Mouse (Mus musculus) CH12.LX (cell line): ENCODE data around the gene Lcn12. TPM values are rescaled to one million over a fixed set of nuclear protein-coding genes. Genes with fewer than 3 reads are reported as not detected.
A peak's percentile ranks its signal among the peaks of the same experiment; 100 is the strongest.

Experiments
- DNase-seq: peaks from one replicate; pipeline ENCODE4 v3.0.0-alpha.2; 2013; ENCODE audit errors: extremely low read depth
- H3K27ac ChIP-seq: 2 replicates; pipeline ENCODE4 v1.5.1; 2012; ENCODE audit warnings: low read depth, mild to moderate bottlenecking, control low read depth, moderate library complexity; ENCODE audit not compliant: insufficient read depth
- H3K27me3 ChIP-seq: replicated peaks from 2 replicates; pipeline ENCODE3; 2012; ENCODE audit warnings: inconsistent platforms
- H3K36me3 ChIP-seq, 2 experiments: replicated peaks in 1 of 2; 2 replicates each; pipeline versions ENCODE3 to v1.6.1; 2012; ENCODE audit warnings: inconsistent platforms in 1 of 2, low read length in 1 of 2, mild to moderate bottlenecking in 1 of 2, mixed read lengths in 1 of 2, moderate library complexity in 1 of 2; ENCODE audit not compliant: control insufficient read depth in 1 of 2, insufficient read depth in 1 of 2
- H3K4me1 ChIP-seq, 2 experiments: 2 replicates each; pipeline ENCODE4 v1.6.1; 2012; ENCODE audit warnings: inconsistent platforms in 1 of 2, moderate library complexity in 1 of 2; ENCODE audit not compliant: insufficient read depth in 2 of 2, control insufficient read depth in 1 of 2
- H3K4me2 ChIP-seq: 2 replicates; pipeline ENCODE4 v1.6.1; 2012; ENCODE audit warnings: low read depth, mild to moderate bottlenecking, control low read depth; ENCODE audit not compliant: poor library complexity, insufficient read depth, severe bottlenecking
- H3K4me3 ChIP-seq, 3 experiments: fragments of 150-350 bp in 1 of 3; sonication (generic) in 1 of 3; replicated peaks in 1 of 3; 2 replicates each; pipeline versions ENCODE3 to v1.5.1; 2011 to 2012; ENCODE audit warnings: low read depth in 2 of 3, low read length in 2 of 3, mild to moderate bottlenecking in 2 of 3, moderate library complexity in 2 of 3, control low read depth in 1 of 3, improper control_type of control experiment in 1 of 3, inconsistent platforms in 1 of 3, mixed read lengths in 1 of 3; ENCODE audit not compliant: poor library complexity in 1 of 3
- H3K79me2 ChIP-seq: replicated peaks from 2 replicates; pipeline ENCODE4 v1.6.1; 2012; ENCODE audit warnings: mild to moderate bottlenecking, moderate library complexity; ENCODE audit not compliant: control insufficient read depth, poor library complexity, insufficient read depth, severe bottlenecking; ENCODE audit errors: extremely low read depth
- H3K9ac ChIP-seq: 2 replicates; pipeline ENCODE4 v1.6.1; 2012; ENCODE audit warnings: low read depth, mild to moderate bottlenecking, control low read depth, moderate library complexity; ENCODE audit not compliant: insufficient read depth
- H3K9me3 ChIP-seq: replicated peaks from 2 replicates; pipeline ENCODE3; 2012; ENCODE audit warnings: low read length, inconsistent platforms, mixed read lengths
- BHLHE40 ChIP-seq: IDR thresholded peaks from 2 replicates; pipeline ENCODE4 v1.6.1; 2011; ENCODE audit warnings: mild to moderate bottlenecking, low read depth, low read length, improper control_type of control experiment
- CHD1 ChIP-seq: IDR thresholded peaks from 2 replicates; pipeline ENCODE4 v1.6.1; 2012; ENCODE audit warnings: low read depth, low read length, improper control_type of control experiment, inconsistent platforms
- CHD2 ChIP-seq: IDR thresholded peaks from 2 replicates; pipeline ENCODE4 v1.6.1; 2011; ENCODE audit warnings: low read length, improper control_type of control experiment
- CTCF ChIP-seq, 2 experiments: IDR thresholded peaks in 1 of 2; conservative IDR thresholded peaks in 1 of 2; 2 replicates each; pipeline ENCODE4 v1.5.1; 2011 to 2012; ENCODE audit warnings: low read depth in 2 of 2, low read length in 2 of 2, improper control_type of control experiment in 1 of 2, inconsistent platforms in 1 of 2, mild to moderate bottlenecking in 1 of 2, moderate library complexity in 1 of 2
- E2F4 ChIP-seq: IDR thresholded peaks from 2 replicates; pipeline ENCODE4 v1.6.1; 2011; ENCODE audit warnings: low read depth, low read length, improper control_type of control experiment; ENCODE audit not compliant: insufficient replicate concordance
- ELF1 ChIP-seq: IDR thresholded peaks from 2 replicates; pipeline ENCODE4 v1.6.1; 2014; ENCODE audit warnings: low read depth, mild to moderate bottlenecking, inconsistent platforms, low read length, improper control_type of control experiment
- EP300 ChIP-seq: IDR thresholded peaks from 2 replicates; pipeline ENCODE4 v1.6.1; 2011; ENCODE audit warnings: low read length, improper control_type of control experiment
- ETS1 ChIP-seq: conservative IDR thresholded peaks from 2 replicates; pipeline ENCODE4 v1.6.1; 2012; ENCODE audit warnings: low read depth, mild to moderate bottlenecking, inconsistent platforms, low read length, improper control_type of control experiment, moderate library complexity
- GABPA ChIP-seq: IDR thresholded peaks from 2 replicates; pipeline ENCODE4 v1.6.1; 2012; ENCODE audit warnings: low read depth, low read length, improper control_type of control experiment, inconsistent platforms; ENCODE audit not compliant: insufficient replicate concordance
- HCFC1 ChIP-seq: IDR thresholded peaks from 2 replicates; pipeline ENCODE4 v1.6.1; 2012; ENCODE audit warnings: low read depth, mild to moderate bottlenecking, inconsistent platforms, low read length, improper control_type of control experiment
- IRF4 ChIP-seq: IDR thresholded peaks from 2 replicates; pipeline ENCODE4 v1.6.1; 2014; ENCODE audit warnings: low read depth, mild to moderate bottlenecking, inconsistent platforms, low read length, improper control_type of control experiment
- JUN ChIP-seq: IDR thresholded peaks from 2 replicates; pipeline ENCODE4 v1.6.1; 2011; ENCODE audit warnings: low read depth, mild to moderate bottlenecking, low read length, improper control_type of control experiment, moderate library complexity; ENCODE audit not compliant: insufficient read depth
- JUND ChIP-seq: conservative IDR thresholded peaks from 2 replicates; pipeline ENCODE4 v1.6.1; 2011; ENCODE audit warnings: low read depth, low read length, improper control_type of control experiment
- KAT2A ChIP-seq: IDR thresholded peaks from 2 replicates; pipeline ENCODE4 v1.6.1; 2012; ENCODE audit warnings: low read length, improper control_type of control experiment, inconsistent platforms; ENCODE audit not compliant: insufficient replicate concordance
- MAFK ChIP-seq: IDR thresholded peaks from 2 replicates; pipeline ENCODE4 v1.6.1; 2011; ENCODE audit warnings: low read length, improper control_type of control experiment; ENCODE audit not compliant: insufficient replicate concordance
- MAX ChIP-seq: IDR thresholded peaks from 2 replicates; pipeline ENCODE4 v1.6.1; 2011; ENCODE audit warnings: low read length, improper control_type of control experiment
- MAZ ChIP-seq: IDR thresholded peaks from 2 replicates; pipeline ENCODE4 v1.6.1; 2012; ENCODE audit warnings: low read depth, mild to moderate bottlenecking, inconsistent platforms, low read length, improper control_type of control experiment, moderate library complexity
- MEF2A ChIP-seq: IDR thresholded peaks from 2 replicates; pipeline ENCODE4 v1.6.1; 2014; ENCODE audit warnings: low read depth, mild to moderate bottlenecking, inconsistent platforms, low read length, improper control_type of control experiment, borderline replicate concordance
- MXI1 ChIP-seq: IDR thresholded peaks from 2 replicates; pipeline ENCODE4 v1.6.1; 2011; ENCODE audit warnings: mild to moderate bottlenecking, low read depth, low read length, improper control_type of control experiment
- MYC ChIP-seq: IDR thresholded peaks from 2 replicates; pipeline ENCODE4 v1.6.1; 2011; ENCODE audit warnings: low read depth, mild to moderate bottlenecking, improper control_type of control experiment, low read length
- NELFE ChIP-seq: IDR thresholded peaks from 2 replicates; pipeline ENCODE4 v1.6.1; 2011; ENCODE audit warnings: low read depth, low read length, improper control_type of control experiment
- NRF1 ChIP-seq: IDR thresholded peaks from 2 replicates; pipeline ENCODE4 v1.6.1; 2014; ENCODE audit warnings: low read depth, mild to moderate bottlenecking, inconsistent platforms, low read length, improper control_type of control experiment, moderate library complexity
- PAX5 ChIP-seq: IDR thresholded peaks from 2 replicates; pipeline ENCODE4 v1.6.1; 2012; ENCODE audit warnings: low read length, inconsistent platforms, mixed read lengths
- POLR2A ChIP-seq: IDR thresholded peaks from 2 replicates; pipeline ENCODE4 v1.6.1; 2011; ENCODE audit warnings: low read depth, mild to moderate bottlenecking, improper control_type of control experiment, low read length
- POLR2AphosphoS2 ChIP-seq: IDR thresholded peaks from 2 replicates; pipeline ENCODE4 v1.6.1; 2011; ENCODE audit warnings: low read depth, low read length, improper control_type of control experiment
- RAD21 ChIP-seq: IDR thresholded peaks from 2 replicates; pipeline ENCODE4 v1.6.1; 2011; ENCODE audit warnings: low read depth, mild to moderate bottlenecking, low read length, improper control_type of control experiment, moderate library complexity
- RCOR1 ChIP-seq: conservative IDR thresholded peaks from 2 replicates; pipeline ENCODE4 v1.6.1; 2012; ENCODE audit warnings: low read depth, mild to moderate bottlenecking, inconsistent platforms, low read length, improper control_type of control experiment
- SIN3A ChIP-seq: IDR thresholded peaks from 2 replicates; pipeline ENCODE4 v1.6.1; 2012; ENCODE audit warnings: low read length, improper control_type of control experiment, inconsistent platforms
- SMC3 ChIP-seq: IDR thresholded peaks from 2 replicates; pipeline ENCODE4 v1.6.1; 2011; ENCODE audit warnings: low read depth, low read length, improper control_type of control experiment
- TBP ChIP-seq: conservative IDR thresholded peaks from 2 replicates; pipeline ENCODE4 v1.6.1; 2011; ENCODE audit warnings: low read depth, low read length, improper control_type of control experiment
- TCF12 ChIP-seq: IDR thresholded peaks from 2 replicates; pipeline ENCODE4 v1.6.1; 2014; ENCODE audit warnings: low read depth, mild to moderate bottlenecking, inconsistent platforms, low read length, improper control_type of control experiment
- UBTF ChIP-seq: IDR thresholded peaks from 2 replicates; pipeline ENCODE4 v1.6.1; 2012; ENCODE audit warnings: low read depth, mild to moderate bottlenecking, inconsistent platforms, low read length, improper control_type of control experiment, moderate library complexity
- USF1 ChIP-seq: IDR thresholded peaks from 2 replicates; pipeline ENCODE4 v1.6.1; 2014; ENCODE audit warnings: low read depth, mild to moderate bottlenecking, inconsistent platforms, low read length, improper control_type of control experiment
- USF2 ChIP-seq: conservative IDR thresholded peaks from 2 replicates; pipeline ENCODE4 v1.6.1; 2011; ENCODE audit warnings: low read depth, low read length, improper control_type of control experiment
- ZC3H11A ChIP-seq: IDR thresholded peaks from 2 replicates; pipeline ENCODE4 v1.6.1; 2012; ENCODE audit warnings: low read depth, mild to moderate bottlenecking, inconsistent platforms, low read length, improper control_type of control experiment
- ZKSCAN1 ChIP-seq: IDR thresholded peaks from 2 replicates; pipeline ENCODE4 v1.6.1; 2012; ENCODE audit warnings: low read depth, inconsistent platforms, low read length, improper control_type of control experiment, borderline replicate concordance
- ZMIZ1 ChIP-seq: IDR thresholded peaks from 2 replicates; pipeline ENCODE4 v1.6.1; 2012; ENCODE audit warnings: low read depth, mild to moderate bottlenecking, inconsistent platforms, low read length, improper control_type of control experiment
- ZNF384 ChIP-seq: IDR thresholded peaks from 2 replicates; pipeline ENCODE4 v1.6.1; 2012; ENCODE audit warnings: low read depth, low read length, improper control_type of control experiment, inconsistent platforms
- dilution Hi-C: fragments of 300-500 bp; cut with MboI; formaldehyde crosslinking; loops from 2 replicates; pipeline ENCODE4 v1.14.3; 2020; ENCODE audit warnings: low sequenced_read_pairs; ENCODE audit not compliant: extremely low pct_unique_long_range_greater_than_20kb, extremely low pct_ligation_motif_present
- in situ Hi-C: fragments of 300-500 bp; cut with MboI; formaldehyde crosslinking; loops from 3 replicates; pipeline ENCODE4 v1.14.3; 2019; ENCODE audit warnings: low sequenced_read_pairs, low pct_ligation_motif_present, low pct_unique_long_range_greater_than_20kb, mixed read lengths
- polyA plus RNA-seq: library from polyadenylated mRNA; unstranded; fragments of >175 nt; gene quantifications from 2 replicates; pipeline ENCODE4 v1.2.1, GENCODE M21; 2012; ENCODE audit warnings: low read depth; ENCODE audit not compliant: insufficient read length
- total RNA-seq, 2 experiments: library from RNA; depleted of rRNA; stranded (reverse); fragments of 300-350 nt in 1 of 2; fragments of >200 nt in 1 of 2; gene quantifications; 2 replicates each; pipeline ENCODE4 v1.2.3; 2012 to 2014

The Lcn12 gene
- total and polyA plus RNA-seq, 3 experiments, result not detected

DNA sequence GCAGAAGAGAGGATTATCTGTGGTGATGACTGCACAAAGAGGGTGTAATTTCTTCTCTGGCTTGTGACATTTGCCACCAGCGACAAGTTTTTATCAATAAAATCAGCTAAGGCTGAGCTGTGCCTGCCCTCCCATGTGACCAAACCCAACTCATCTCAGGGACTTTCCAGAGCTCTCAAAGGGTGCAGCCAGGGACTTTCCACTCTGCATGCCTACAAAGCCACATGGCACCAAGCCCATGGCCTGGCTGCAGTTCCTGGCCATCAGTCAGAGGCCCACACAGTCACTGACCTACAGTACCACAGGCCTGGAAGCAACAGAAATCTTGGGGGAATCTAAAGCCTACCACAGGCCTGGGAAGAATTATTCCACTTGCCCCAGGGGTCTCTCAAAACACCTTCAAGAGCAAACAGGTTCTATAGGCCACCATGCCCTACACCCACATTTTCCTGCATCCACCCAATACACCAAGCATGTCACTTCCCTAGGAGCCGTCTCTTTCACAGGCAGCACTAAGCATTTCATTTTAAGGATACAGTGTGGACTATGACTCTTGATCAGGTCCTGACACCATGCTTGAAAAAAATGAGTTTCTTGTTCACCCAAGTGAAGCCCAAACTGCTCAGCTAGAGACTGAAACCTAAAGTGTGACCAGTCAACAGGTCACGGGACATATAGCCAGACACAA, 40.6 kb upstream of the Lcn12 start:
- H3K4me1 ChIP-seq, result peaks cover 20 to 65% of the 10 kb centered on the region in 2 experiments
- dilution Hi-C loops, result no loop called here
- H3K36me3 ChIP-seq, result peaks cover 57 to 79% of the 10 kb centered on the region in 2 experiments
- peaks cover 31% of the 10 kb centered on the region for H3K79me2 ChIP-seq
- H3K27me3 ChIP-seq, result no peaks in the 10 kb centered on the region
- H3K4me2 ChIP-seq, result peak overlapping the region; percentile 46
- H3K9me3 ChIP-seq, result no peaks in the 10 kb centered on the region
- in situ Hi-C loops, result no loop called here
- peak overlapping the region; percentile 61 for H3K9ac ChIP-seq
- DNase-seq, result peak; percentile 90
- no peak overlapping the region for H3K4me3 ChIP-seq
- peak overlapping the region; percentile 95 for H3K27ac ChIP-seq
- TF ChIP-seq UBTF (no peak), BHLHE40 (peak; percentile 99), MXI1 (peak; percentile 79; the same call in 1 of the 2 replicates), CHD2 (no peak), RAD21 (no peak), ZC3H11A (no peak), POLR2A (peak; percentile 69), TCF12 (no peak), POLR2AphosphoS2 (no peak), HCFC1 (peak; percentile 49), SIN3A (peak; percentile 31; the same call in 1 of the 2 replicates), MAFK (no peak), ZNF384 (no peak), MEF2A (peak; percentile 78; the same call in 1 of the 2 replicates), USF1 (peak; percentile 89), KAT2A (no peak), ELF1 (0 out of 2 replicates have a peak, but pooled peaks have one; percentile 5), IRF4 (no peak; the same call in 1 of the 2 replicates), JUN (0 out of 2 replicates have a peak, but pooled peaks have one; percentile 9), NELFE (no peak), ZMIZ1 (no peak), USF2 (peak; percentile 81), ETS1 (peak; percentile 72), ZKSCAN1 (no peak), TBP (peak; percentile 69), GABPA (no peak), MAZ (no peak), E2F4 (no peak), JUND (no peak), MYC (peak; percentile 99), PAX5 (no peak), NRF1 (no peak), EP300 (peak; percentile 77), CTCF (conservative IDR thresholded peaks at IDR 0.05 in 1 of 2, IDR thresholded peaks at IDR 0.05 in 1 of 2; ENCODE audit: low read depth in 2 of 2, low read length in 2 of 2) (no peak), RCOR1 (no peak), SMC3 (no peak; the same call in 1 of the 2 replicates), CHD1 (no peak), MAX (peak; percentile 98)
